Mouse (Mus musculus) forebrain, embryonic 13.5 days (tissue): ENCODE measurements around the gene Srpr. TPM values are rescaled to one million over a fixed set of nuclear protein-coding genes. Genes with fewer than 3 reads are reported as not detected.

Source experiments
- ATAC-seq: fragments of 200-750 bp; cut with Nextera tagmentation; 2 replicates; pipeline ENCODE4 v1.8.0; 2017
- H3K27ac ChIP-seq: fragments of 300-500 bp; sonication (generic); 2 replicates; pipeline ENCODE4 v1.5.1; 2015; ENCODE audit warnings: inconsistent platforms, mild to moderate bottlenecking, moderate library complexity
- H3K27me3 ChIP-seq: fragments of 300-500 bp; sonication (generic); 2 replicates; pipeline ENCODE4 v1.6.1; 2015; ENCODE audit warnings: mild to moderate bottlenecking, inconsistent platforms
- H3K36me3 ChIP-seq: fragments of 300-500 bp; sonication (generic); 2 replicates; pipeline ENCODE4 v1.6.1; 2015; ENCODE audit warnings: mild to moderate bottlenecking, inconsistent platforms; ENCODE audit not compliant: poor library complexity, severe bottlenecking
- H3K4me1 ChIP-seq: fragments of 300-500 bp; sonication (generic); 2 replicates; pipeline ENCODE4 v1.6.1; 2015; ENCODE audit warnings: inconsistent platforms
- H3K4me2 ChIP-seq: fragments of 300-500 bp; sonication (generic); 2 replicates; pipeline ENCODE4 v1.6.1; 2015; ENCODE audit warnings: inconsistent platforms, mild to moderate bottlenecking, moderate library complexity
- H3K4me3 ChIP-seq: fragments of 300-500 bp; sonication (generic); 2 replicates; pipeline ENCODE4 v1.5.1; 2015; ENCODE audit warnings: mild to moderate bottlenecking, inconsistent platforms
- H3K9ac ChIP-seq: fragments of 300-500 bp; sonication (generic); 2 replicates; pipeline ENCODE4 v1.6.1; 2015; ENCODE audit warnings: mild to moderate bottlenecking, inconsistent platforms
- H3K9me3 ChIP-seq: fragments of 300-500 bp; sonication (generic); replicated peaks from 2 replicates; pipeline ENCODE4 v1.6.1; 2016; ENCODE audit warnings: inconsistent platforms
- WGBS: fragments of 180-500 bp; shearing (Covaris S2); methylation state at CpG from one replicate; pipeline ENCODE4 v1.1.7; 2015; 5-methylcytosine and 5-hydroxymethylcytosine counted together
- polyA plus RNA-seq: library from polyadenylated mRNA; unstranded; fragments of >200 nt; fragmentation: Nextera tagmentation; extraction: Ambion mirVana; gene quantifications from 2 replicates; pipeline ENCODE4 v1.2.1, GENCODE M21; 2015

The Srpr gene
- polyA plus RNA-seq, 1 experiment from 2014 or later: 57.6 TPM

DNA sequence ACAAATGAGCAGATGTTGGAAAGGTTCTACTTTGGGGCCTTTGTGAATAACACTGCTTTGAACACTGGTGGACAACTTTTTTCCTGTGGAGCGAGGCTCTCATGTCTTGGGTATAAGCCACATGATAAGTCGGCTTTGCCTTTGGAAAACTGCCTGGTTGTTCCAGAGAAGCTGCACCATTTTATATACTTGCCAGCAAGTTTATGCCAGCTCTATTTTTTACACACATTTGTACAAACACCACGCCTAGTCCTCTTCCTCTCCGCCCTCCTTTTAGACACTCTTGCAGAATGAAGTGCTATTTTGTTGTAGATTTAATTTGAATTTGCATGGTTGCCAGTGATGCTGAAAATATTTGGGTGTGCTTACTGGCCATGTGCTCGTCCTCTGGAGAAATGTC lies 93.5 kb downstream of the Srpr start:
- peaks cover 6% of the 10 kb centered on the region; the same call in 1 of the 2 replicates for H3K27me3 ChIP-seq
- no peaks in the 10 kb centered on the region for H3K36me3 ChIP-seq
- H3K4me2 ChIP-seq: no peak overlapping the region
- no peak overlapping the region for H3K27ac ChIP-seq
- 82% methylated on average over 5 of the region's 5 CpGs for WGBS
- no peak for ATAC-seq
- no peak overlapping the region for H3K9ac ChIP-seq
- peaks cover 4% of the 10 kb centered on the region; the same call in 1 of the 2 replicates for H3K9me3 ChIP-seq
- 0 out of 2 replicates have a peak, but pooled peaks cover 6% of the 10 kb centered on the region for H3K4me1 ChIP-seq
- no peak overlapping the region for H3K4me3 ChIP-seq

Other genes starting within 250 kb of the Srpr start
- 10.3 and 10.8 TPM in 2 replicates for gene St3gal4, start 80.9 kb upstream of the Srpr start, polyA plus RNA-seq
- gene Dcps, start 24.1 kb upstream of the Srpr start, polyA plus RNA-seq: 94.4 and 100 TPM in 2 replicates
- gene Tirap, start 116 bp downstream of the Srpr start, polyA plus RNA-seq: 6.1 and 7.8 TPM in 2 replicates
- gene Foxred1, start 10.9 kb downstream of the Srpr start, polyA plus RNA-seq: 42.1 and 46.9 TPM in 2 replicates
- 88.5 and 88.8 TPM in 2 replicates for gene Fam118b, start 67.6 kb downstream of the Srpr start, polyA plus RNA-seq
- 22.0 and 23.5 TPM in 2 replicates for gene Rpusd4, start 67.7 kb downstream of the Srpr start, polyA plus RNA-seq
- gene Cdon, start 221.0 kb downstream of the Srpr start, polyA plus RNA-seq: 20.7 and 22.1 TPM in 2 replicates